10 mouse cellular contexts compared by ENCODE assay signal in genomic region chr13:21935833-21936232, GRCm38 (mm10). TPM values are rescaled to one million over a fixed set of nuclear protein-coding genes. Genes with fewer than 3 reads are reported as not detected.
DNase-seq lines count a peak whose midpoint lies in the region; ATAC-seq lines count a peak whose summit lies in the region.
"Had no signal": no experiment of that assay in that cellular context is flagged by ENCODE, and none has a peak within 500 bp of the region (broad histone marks: within the 10 kb centered on the region; RNA-seq: fewer than 3 reads in every experiment).

No protein-coding gene starts in this region.

- no peaks in the 10 kb centered on the region for H3K9me3 ChIP-seq in lung, embryonic 15.5 days
- no peaks in the 10 kb centered on the region for H3K9me3 ChIP-seq in intestine, embryonic 16.5 days (ENCODE audit: control insufficient read depth, low read length)
- no peaks in the 10 kb centered on the region for H3K9me3 ChIP-seq in neural tube, embryonic 15.5 days (replicated peaks)

- H3K4me2 ChIP-seq in lung, embryonic 15.5 days, result peak overlapping the region; percentile 48
- peak overlapping the region; percentile 49 for H3K4me2 ChIP-seq in intestine, embryonic 16.5 days (ENCODE audit: low read depth, low read length)
- peak overlapping the region; percentile 36 for H3K4me2 ChIP-seq in neural tube, embryonic 15.5 days

- H3K27ac ChIP-seq in lung, embryonic 15.5 days, result no peak overlapping the region
- H3K27ac ChIP-seq in intestine, embryonic 16.5 days (ENCODE audit: low read length), result no peak overlapping the region
- H3K27ac ChIP-seq in neural tube, embryonic 15.5 days (replicated peaks), result no peak overlapping the region

- WGBS in lung, embryonic 15.5 days, result 8% methylated on average over 7 of the region's 7 CpGs
- WGBS in intestine, embryonic 16.5 days, result 9% methylated on average over 7 of the region's 7 CpGs
- WGBS in neural tube, embryonic 15.5 days, result 5% methylated on average over 7 of the region's 7 CpGs

- no peaks in the 10 kb centered on the region for H3K27me3 ChIP-seq in lung, embryonic 15.5 days
- H3K27me3 ChIP-seq in intestine, embryonic 16.5 days (replicated peaks; ENCODE audit: control insufficient read depth, insufficient read depth, low read length), result no peaks in the 10 kb centered on the region
- 0 out of 2 replicates have a peak, but pooled peaks cover 15% of the 10 kb centered on the region for H3K27me3 ChIP-seq in neural tube, embryonic 15.5 days (replicated peaks)

- no peaks in the 10 kb centered on the region for H3K36me3 ChIP-seq in lung, embryonic 15.5 days
- H3K36me3 ChIP-seq in intestine, embryonic 16.5 days (ENCODE audit: control insufficient read depth, insufficient read depth, low read length), result no peaks in the 10 kb centered on the region
- no peaks in the 10 kb centered on the region for H3K36me3 ChIP-seq in neural tube, embryonic 15.5 days

- no peak overlapping the region for H3K9ac ChIP-seq in lung, embryonic 15.5 days
- H3K9ac ChIP-seq in intestine, embryonic 16.5 days (ENCODE audit: low read depth, low read length), result no peak overlapping the region
- H3K9ac ChIP-seq in neural tube, embryonic 15.5 days (replicated peaks), result no peak overlapping the region

- H3K4me3 ChIP-seq in lung, embryonic 15.5 days, result peak overlapping the region; percentile 30
- peak overlapping the region; percentile 29 for H3K4me3 ChIP-seq in intestine, embryonic 16.5 days (ENCODE audit: low read length)
- H3K4me3 ChIP-seq in neural tube, embryonic 15.5 days (replicated peaks), result 0 out of 2 replicates have a peak overlapping the region, but pooled peaks have one; percentile 4

- peaks cover 15% of the 10 kb centered on the region for H3K4me1 ChIP-seq in lung, embryonic 15.5 days
- H3K4me1 ChIP-seq in intestine, embryonic 16.5 days (ENCODE audit: control insufficient read depth, insufficient read depth, low read length), result no peaks in the 10 kb centered on the region
- H3K4me1 ChIP-seq in neural tube, embryonic 15.5 days, result peaks cover 4% of the 10 kb centered on the region; the same call in 1 of the 2 replicates

- DNase-seq in lung, postnatal 4 days, result no peak
- DNase-seq in embryo, embryonic 11 days, result peak; percentile 62
- no peak for DNase-seq in layer of hippocampus, postnatal 14 days (ENCODE audit: low spot score in 2 of 2)
- DNase-seq in adrenal gland, adult 2 months, result no peak
- no peak for DNase-seq in layer of hippocampus, postnatal 25 days (ENCODE audit: extremely low spot score in 1 of 2, low spot score in 1 of 2)

- ATAC-seq in lung, embryonic 15.5 days (ENCODE audit: borderline replicate concordance, extremely low read depth, low FRiP score, low TSS enrichment), result no peak
- ATAC-seq in intestine, embryonic 16.5 days, result no peak
- no peak for ATAC-seq in neural tube, embryonic 15.5 days (ENCODE audit: low FRiP score)

RNA-seq across cellular contexts. Expression of gene Zfp184, which starts 9.1 kb away (rescaled TPM):
- 11.6 and 13.3 TPM in 2 replicates for polyA plus RNA-seq in lung, embryonic 15.5 days (2015; fragmentation: Nextera tagmentation; extraction: Ambion mirVana)
- 4.4 and 4.7 TPM in 2 replicates for polyA plus RNA-seq in intestine, embryonic 16.5 days (2015; fragmentation: Nextera tagmentation; extraction: Ambion mirVana)
- 10.3 and 11.5 TPM in 2 replicates for polyA plus RNA-seq in neural tube, embryonic 15.5 days (2015; fragmentation: Nextera tagmentation; extraction: Ambion mirVana)
- total RNA-seq in layer of hippocampus, postnatal 14 days (2021), result 1 to 10 TPM; 3.4 to 3.8 TPM
- 1 to 10 TPM; 1.7 to 1.9 TPM for total RNA-seq in adrenal gland, adult 2 months (2021)
- 0.26 and 0.35 TPM in 2 replicates for polyA plus RNA-seq in adrenal gland, adult 2 months (2012; rRNA removed)
- 1 to 10 TPM; 2.9 to 4.2 TPM for total RNA-seq in layer of hippocampus, postnatal 25 days (2021)

RNA-seq across cellular contexts. Expression of gene Pom121l2, which starts 45.2 kb away (rescaled TPM):
- polyA plus RNA-seq in lung, embryonic 15.5 days (2015; fragmentation: Nextera tagmentation; extraction: Ambion mirVana), result 0.09 and 0.32 TPM in 2 replicates
- 0.10 TPM in 1 of 2 replicates, not detected in the other for polyA plus RNA-seq in intestine, embryonic 16.5 days (2015; fragmentation: Nextera tagmentation; extraction: Ambion mirVana)
- polyA plus RNA-seq in neural tube, embryonic 15.5 days (2015; fragmentation: Nextera tagmentation; extraction: Ambion mirVana), result 0.11 TPM in 1 of 2 replicates, not detected in the other
- total RNA-seq in layer of hippocampus, postnatal 14 days (2021), result under 1 TPM in 1 of 2 experiments, not detected in 1; 0.19 TPM
- not detected for total RNA-seq in adrenal gland, adult 2 months (2021)
- polyA plus RNA-seq in adrenal gland, adult 2 months (2012; rRNA removed), result not detected in 2 replicates
- total RNA-seq in layer of hippocampus, postnatal 25 days (2021), result not detected
- total RNA-seq: adrenal gland, postnatal 36 days had no signal
- polyA plus RNA-seq: frontal cortex, adult 2 months had no signal
